Mouse (Mus musculus) erythroblast, embryonic 14.5 days (primary cell): ENCODE measurements around the gene Ankfy1.

Experiments used
- GATA1 ChIP-seq: IDR thresholded peaks from 2 replicates; pipeline ENCODE4 v1.6.1; 2012; ENCODE audit warnings: low read length, inconsistent platforms, mixed read lengths
- TAL1 ChIP-seq: IDR thresholded peaks from 3 replicates; pipeline ENCODE4 v1.6.1; 2012; ENCODE audit warnings: low read length, inconsistent platforms, mixed read lengths

GRCm38 (mm10) chr11:72795149-72795454 lies 105.3 kb downstream of the Ankfy1 start:
- TF ChIP-seq GATA1 (no peak), TAL1 (no peak)
